Mouse (Mus musculus) intestine, embryonic 14.5 days (tissue): ENCODE data around the gene Hsf2bp. TPM values are rescaled to one million over a fixed set of nuclear protein-coding genes. Genes with fewer than 3 reads are reported as not detected.

Source experiments
- ATAC-seq: fragments of 200-750 bp; cut with Nextera tagmentation; replicated peaks from 2 replicates; pipeline ENCODE4 v1.8.0; 2017; ENCODE audit warnings: low read depth, moderate number of reproducible peaks, moderate TSS enrichment, moderate library complexity; ENCODE audit not compliant: low FRiP score, low TSS enrichment
- DNase-seq: peaks from one replicate; pipeline ENCODE4 v3.0.0-alpha.2; 2018; ENCODE audit warnings: low spot score
- H3K27ac ChIP-seq: fragments of 300-500 bp; sonication (generic); 2 replicates; pipeline ENCODE4 v1.5.1; 2014; ENCODE audit warnings: low read depth, mild to moderate bottlenecking, control low read depth
- H3K27me3 ChIP-seq: fragments of 300-500 bp; sonication (generic); replicated peaks from 2 replicates; pipeline ENCODE4 v1.6.1; 2014; ENCODE audit warnings: low read length, control low read depth; ENCODE audit not compliant: control insufficient read depth, insufficient read depth
- H3K36me3 ChIP-seq: fragments of 300-500 bp; sonication (generic); 2 replicates; pipeline ENCODE4 v1.6.1; 2014; ENCODE audit warnings: low read length, control low read depth; ENCODE audit not compliant: control insufficient read depth, insufficient read depth
- H3K4me1 ChIP-seq: fragments of 300-500 bp; sonication (generic); replicated peaks from 2 replicates; pipeline ENCODE4 v1.6.1; 2014; ENCODE audit warnings: low read length, control low read depth, mixed read lengths; ENCODE audit not compliant: control insufficient read depth, insufficient read depth
- H3K4me2 ChIP-seq: fragments of 300-500 bp; sonication (generic); 2 replicates; pipeline ENCODE4 v1.6.1; 2014; ENCODE audit warnings: low read length
- H3K4me3 ChIP-seq: fragments of 300-500 bp; sonication (generic); 2 replicates; pipeline ENCODE4 v1.5.1; 2014; ENCODE audit warnings: low read depth, low read length, control low read depth, mixed read lengths
- H3K9ac ChIP-seq: fragments of 300-500 bp; sonication (generic); 2 replicates; pipeline ENCODE4 v1.6.1; 2014; ENCODE audit warnings: mild to moderate bottlenecking, low read length
- H3K9me3 ChIP-seq: fragments of 300-500 bp; sonication (generic); 2 replicates; pipeline ENCODE4 v1.6.1; 2016; ENCODE audit warnings: low read length, control low read depth; ENCODE audit not compliant: control insufficient read depth
- WGBS: fragments of 180-500 bp; shearing (Covaris S2); extraction: QIAGEN DNeasy Blood & Tissue Kit; methylation state at CpG from one replicate; pipeline ENCODE4 v1.1.7; 2014; 5-methylcytosine and 5-hydroxymethylcytosine counted together
- polyA plus RNA-seq: library from polyadenylated mRNA; unstranded; fragments of >200 nt; fragmentation: Nextera tagmentation; extraction: Ambion mirVana; gene quantifications from 2 replicates; pipeline ENCODE4 v1.2.1, GENCODE M21; 2014

The Hsf2bp gene
- polyA plus RNA-seq, 1 experiment from 2014 or later, result 0.39 TPM

DNA sequence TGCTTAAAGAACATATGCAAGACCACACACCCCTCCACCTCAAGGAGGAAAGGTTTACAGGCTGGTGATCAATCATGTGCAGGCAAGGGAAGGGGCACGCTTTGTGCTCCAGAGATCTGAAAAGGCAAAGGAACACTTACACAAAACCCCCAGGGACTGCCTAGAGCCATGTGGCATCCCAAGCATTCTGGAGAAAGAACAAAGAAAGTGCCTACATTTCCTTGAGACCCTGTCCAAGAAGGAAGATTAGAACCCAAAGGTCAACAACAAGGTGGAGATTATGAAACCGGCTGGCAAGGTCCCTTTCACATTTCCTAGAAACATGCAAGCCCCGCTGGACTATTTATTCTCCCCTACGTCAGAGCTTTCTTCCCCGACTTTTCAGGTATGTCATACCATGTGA, 11.5 kb downstream of the Hsf2bp start:
- DNase-seq (no peak), ATAC-seq (no peak)
- Histone ChIP-seq H3K9ac (no peak overlapping the region), H3K36me3 (no peaks in the 10 kb centered on the region), H3K27me3 (no peaks in the 10 kb centered on the region), H3K9me3 (no peaks in the 10 kb centered on the region), H3K4me3 (no peak overlapping the region), H3K4me2 (no peak overlapping the region), H3K4me1 (peaks cover 6% of the 10 kb centered on the region), H3K27ac (peak overlapping the region; percentile 16; the same call in 1 of the 2 replicates)
- 53% methylated on average over 5 of the region's 5 CpGs for WGBS

DNA sequence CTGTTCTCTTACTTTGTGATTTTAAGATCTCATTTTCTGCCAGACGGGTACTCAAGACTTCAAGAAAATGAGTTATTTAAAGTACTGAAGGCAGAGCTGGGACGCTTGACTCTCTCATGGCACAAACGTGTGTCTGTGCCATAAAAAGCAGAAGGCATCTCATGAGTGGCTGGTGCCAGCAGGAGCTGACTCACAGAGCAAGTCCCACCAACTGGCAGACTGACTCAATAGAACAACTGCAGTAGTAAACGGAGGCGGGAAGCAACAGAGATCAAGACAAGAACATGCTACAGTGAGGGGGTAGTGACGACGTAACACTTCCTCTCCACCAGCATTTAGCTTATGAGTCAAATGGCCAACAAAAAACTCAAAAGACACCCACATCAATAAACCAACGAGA, 13.1 kb downstream of the Hsf2bp start:
- no peak for DNase-seq
- no peak overlapping the region for H3K27ac ChIP-seq
- 81% methylated on average over 8 of the region's 8 CpGs for WGBS
- no peak overlapping the region for H3K4me2 ChIP-seq
- H3K27me3 ChIP-seq, result no peaks in the 10 kb centered on the region
- peaks cover 6% of the 10 kb centered on the region for H3K4me1 ChIP-seq
- no peak overlapping the region for H3K9ac ChIP-seq
- H3K9me3 ChIP-seq, result no peaks in the 10 kb centered on the region
- no peaks in the 10 kb centered on the region for H3K36me3 ChIP-seq
- H3K4me3 ChIP-seq, result no peak overlapping the region
- ATAC-seq, result no peak

DNA sequence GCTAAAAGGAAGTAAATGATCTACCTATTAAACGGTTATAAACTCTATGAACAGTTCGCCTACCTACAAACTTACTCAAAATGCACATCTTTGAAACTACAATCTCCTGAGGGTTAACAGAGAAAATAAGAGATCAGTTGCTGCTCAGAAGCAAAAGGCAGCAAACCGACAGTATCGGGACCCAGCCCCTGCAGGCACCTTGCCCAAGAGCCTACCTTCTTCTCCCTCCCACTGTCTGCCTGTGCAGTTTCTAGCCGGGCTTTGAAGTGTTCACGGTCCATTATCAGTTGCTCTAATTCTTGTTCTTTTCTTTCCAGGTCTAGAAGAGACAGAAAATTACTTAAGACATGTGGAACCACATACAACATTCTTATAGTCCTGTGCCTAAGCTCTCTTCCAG, 13.6 kb downstream of the Hsf2bp start:
- Histone ChIP-seq H3K4me3 (no peak overlapping the region), H3K9me3 (no peaks in the 10 kb centered on the region), H3K9ac (no peak overlapping the region), H3K27me3 (no peaks in the 10 kb centered on the region), H3K4me1 (peaks cover 6% of the 10 kb centered on the region), H3K4me2 (no peak overlapping the region), H3K36me3 (no peaks in the 10 kb centered on the region), H3K27ac (no peak overlapping the region)
- no peak for DNase-seq
- ATAC-seq, result no peak
- WGBS, result 82% methylated on average over 6 of the region's 6 CpGs

GRCm38 (mm10) chr17:32021981-32022380, 14.2 kb downstream of the Hsf2bp start:
- peaks cover 6% of the 10 kb centered on the region for H3K4me1 ChIP-seq
- no peak overlapping the region for H3K9ac ChIP-seq
- no peak for ATAC-seq
- no peak overlapping the region for H3K4me2 ChIP-seq
- H3K4me3 ChIP-seq, result no peak overlapping the region
- no peak overlapping the region for H3K27ac ChIP-seq
- 81% methylated on average over 3 of the region's 3 CpGs for WGBS
- no peaks in the 10 kb centered on the region for H3K27me3 ChIP-seq
- no peak for DNase-seq
- H3K9me3 ChIP-seq, result no peaks in the 10 kb centered on the region
- no peaks in the 10 kb centered on the region for H3K36me3 ChIP-seq

DNA sequence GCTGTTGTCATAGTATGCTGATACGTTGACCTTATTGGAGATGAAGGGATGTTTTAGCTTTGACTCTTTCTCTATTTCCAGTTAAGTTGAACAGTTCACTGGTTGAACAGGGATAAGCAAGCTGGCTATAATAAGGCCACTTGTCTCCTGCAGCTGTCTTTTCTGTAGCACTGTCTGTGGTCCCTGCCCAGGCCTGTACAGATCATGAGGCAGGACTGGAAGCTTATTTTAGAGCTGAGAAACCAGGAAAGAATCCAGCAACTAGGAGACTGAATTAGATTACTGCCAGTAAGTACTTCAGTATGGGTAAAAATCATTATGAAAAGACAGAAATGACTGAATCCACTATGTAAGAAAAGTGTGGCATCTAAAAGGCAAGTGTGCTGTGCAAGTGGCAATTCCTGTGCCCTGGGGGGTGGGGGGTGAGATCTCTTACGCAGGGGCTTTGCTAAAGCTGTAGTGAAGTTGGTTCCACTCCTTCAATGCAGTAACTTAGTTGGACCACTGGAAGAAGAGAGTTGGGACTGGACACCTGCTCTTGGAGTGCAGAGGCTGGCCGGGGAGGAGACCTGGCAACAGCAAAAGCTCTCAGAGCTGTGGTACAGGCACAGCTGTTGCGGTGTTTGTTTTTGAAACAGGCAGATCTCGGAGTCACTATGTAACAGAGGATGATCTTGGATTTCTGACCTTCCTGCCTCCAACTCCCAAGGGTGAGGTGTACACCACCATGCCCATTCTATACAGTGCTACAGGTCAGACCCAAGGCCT, 17.8 kb downstream of the Hsf2bp start:
- Histone ChIP-seq H3K27me3 (no peaks in the 10 kb centered on the region), H3K27ac (no peak overlapping the region), H3K36me3 (no peaks in the 10 kb centered on the region), H3K4me3 (no peak overlapping the region), H3K9me3 (no peaks in the 10 kb centered on the region), H3K4me1 (no peaks in the 10 kb centered on the region), H3K9ac (no peak overlapping the region), H3K4me2 (no peak overlapping the region)
- WGBS, result 81% methylated on average over 5 of the region's 5 CpGs
- DNase-seq (no peak), ATAC-seq (no peak)

DNA sequence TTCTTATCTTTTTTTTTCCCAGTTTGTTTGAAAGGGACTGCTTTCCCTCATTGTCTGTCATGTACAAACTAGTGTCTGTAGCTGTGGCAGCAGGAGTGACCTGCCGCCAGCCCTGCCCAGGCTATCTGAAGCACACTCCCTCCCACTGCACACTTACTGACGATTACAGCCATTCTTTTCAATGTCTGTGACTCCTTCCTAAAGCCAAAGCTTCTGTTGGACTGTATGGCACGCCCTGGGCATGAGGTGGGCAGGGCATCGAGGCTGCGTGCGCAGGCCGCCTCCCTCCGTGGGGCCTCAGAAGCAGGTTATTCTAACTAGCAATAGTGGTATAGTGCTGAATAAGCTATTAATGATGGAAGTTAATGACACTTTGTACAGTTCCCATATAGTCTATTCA, 19.7 kb downstream of the Hsf2bp start:
- Histone ChIP-seq H3K4me2 (no peak overlapping the region), H3K4me3 (no peak overlapping the region), H3K9me3 (no peaks in the 10 kb centered on the region), H3K9ac (no peak overlapping the region), H3K27me3 (no peaks in the 10 kb centered on the region), H3K36me3 (no peaks in the 10 kb centered on the region), H3K4me1 (peaks cover 3% of the 10 kb centered on the region; the same call in 1 of the 2 replicates), H3K27ac (no peak overlapping the region)
- DNase-seq (no peak), ATAC-seq (no peak)
- 85% methylated on average over 8 of the region's 8 CpGs for WGBS

- Histone ChIP-seq H3K36me3 (no peaks in the 10 kb centered on the region), H3K4me2 (no peak overlapping the region), H3K4me3 (no peak overlapping the region), H3K27me3 (no peaks in the 10 kb centered on the region), H3K4me1 (peaks cover 3% of the 10 kb centered on the region; the same call in 1 of the 2 replicates), H3K9me3 (no peaks in the 10 kb centered on the region), H3K27ac (no peak overlapping the region), H3K9ac (no peak overlapping the region)
- ATAC-seq (no peak), DNase-seq (no peak)
These were observed 22.5 kb downstream of the Hsf2bp start for GRCm38 (mm10) chr17:32013659-32014058.

GRCm38 (mm10) chr17:32012254-32012653, 23.9 kb downstream of the Hsf2bp start:
- Histone ChIP-seq H3K27ac (no peak overlapping the region), H3K4me2 (no peak overlapping the region), H3K4me3 (no peak overlapping the region), H3K36me3 (no peaks in the 10 kb centered on the region), H3K9ac (no peak overlapping the region), H3K9me3 (no peaks in the 10 kb centered on the region), H3K27me3 (no peaks in the 10 kb centered on the region), H3K4me1 (peaks cover 3% of the 10 kb centered on the region; the same call in 1 of the 2 replicates)
- no peak for DNase-seq
- 54% methylated on average over 3 of the region's 3 CpGs for WGBS
- ATAC-seq, result no peak

DNA sequence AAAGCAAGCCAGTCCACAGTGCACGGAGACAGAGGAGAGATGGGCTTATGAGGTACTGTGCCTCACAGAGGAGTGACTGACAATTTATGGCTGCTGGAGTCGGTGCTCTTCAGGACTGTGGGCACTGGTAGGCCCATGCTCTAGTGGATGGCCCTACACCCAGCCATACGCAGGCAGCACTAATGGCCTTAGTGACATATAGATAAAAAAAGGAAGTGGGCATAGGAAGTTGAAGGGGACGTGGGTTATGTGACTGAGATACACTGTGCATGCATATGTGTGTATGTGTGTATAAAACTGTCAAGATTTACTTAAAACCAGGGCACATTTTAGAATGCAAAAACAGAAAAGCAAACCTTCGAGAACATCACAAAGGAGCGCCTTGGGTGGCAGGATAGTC, 24.5 kb downstream of the Hsf2bp start:
- Histone ChIP-seq H3K9me3 (no peaks in the 10 kb centered on the region), H3K4me1 (peaks cover 3% of the 10 kb centered on the region; the same call in 1 of the 2 replicates), H3K4me2 (no peak overlapping the region), H3K36me3 (no peaks in the 10 kb centered on the region), H3K4me3 (no peak overlapping the region), H3K27ac (no peak overlapping the region), H3K27me3 (no peaks in the 10 kb centered on the region), H3K9ac (no peak overlapping the region)
- ATAC-seq, result no peak
- DNase-seq, result no peak
- WGBS, result 75% methylated on average over 6 of the region's 6 CpGs
